Mouse (Mus musculus) myocyte (in vitro differentiated cells): ENCODE results near the gene Actl6a. TPM values are rescaled to one million over a fixed set of nuclear protein-coding genes. Genes with fewer than 3 reads are reported as not detected.

Source experiments
- H3K27me3 ChIP-seq: one replicate; pipeline ENCODE4 v1.6.1; 2011; ENCODE audit not compliant: control insufficient read depth, insufficient read depth, insufficient read length
- H3K36me3 ChIP-seq: one replicate; pipeline ENCODE4 v1.6.1; 2011; ENCODE audit not compliant: control insufficient read depth, insufficient read depth
- H3K4me2 ChIP-seq: one replicate; pipeline ENCODE4 v1.6.1; 2011; ENCODE audit warnings: low read depth, control low read depth
- H3K4me3 ChIP-seq: one replicate; pipeline ENCODE4 v1.5.1; 2011; ENCODE audit warnings: mild to moderate bottlenecking, control low read depth, moderate library complexity
- H3K79me2 ChIP-seq: one replicate; pipeline ENCODE4 v1.6.1; 2011; ENCODE audit not compliant: control insufficient read depth, insufficient read depth
- H3ac ChIP-seq: one replicate; pipeline ENCODE4 v1.6.1; 2011; ENCODE audit not compliant: control insufficient read depth, insufficient read length
- CEBPB ChIP-seq: IDR thresholded peaks from 2 replicates; pipeline ENCODE4 v1.6.1; 2011; ENCODE audit warnings: mild to moderate bottlenecking, moderate library complexity; ENCODE audit not compliant: poor library complexity, insufficient read depth, severe bottlenecking
- E2F4 ChIP-seq: IDR thresholded peaks from one replicate; pipeline ENCODE4 v1.6.1; 2011; ENCODE audit warnings: mild to moderate bottlenecking, control low read depth, moderate library complexity; ENCODE audit not compliant: insufficient read depth
- MAX ChIP-seq: IDR thresholded peaks from one replicate; pipeline ENCODE4 v1.6.1; 2011; ENCODE audit warnings: low read depth, mild to moderate bottlenecking, control low read depth
- MYOD1 ChIP-seq, 3 experiments: IDR thresholded peaks; one replicate each; pipeline ENCODE4 v1.6.1; 2011; ENCODE audit warnings: control low read depth in 2 of 3, low read depth in 2 of 3, mild to moderate bottlenecking in 2 of 3, moderate library complexity in 1 of 3; ENCODE audit not compliant: insufficient read length in 2 of 3, control insufficient read depth in 1 of 3
- MYOG ChIP-seq, 3 experiments: IDR thresholded peaks; one replicate each; pipeline ENCODE4 v1.6.1; 2011; ENCODE audit warnings: control low read depth in 2 of 3, low read depth in 2 of 3, mild to moderate bottlenecking in 2 of 3; ENCODE audit not compliant: insufficient read length in 2 of 3, control insufficient read depth in 1 of 3, insufficient read depth in 1 of 3
- POLR2A ChIP-seq: IDR thresholded peaks from one replicate; pipeline ENCODE4 v1.6.1; 2011; ENCODE audit warnings: low read depth, mild to moderate bottlenecking, control low read depth, moderate library complexity; ENCODE audit not compliant: insufficient read length
- POLR2AphosphoS2 ChIP-seq: IDR thresholded peaks from one replicate; pipeline ENCODE4 v1.6.1; 2011; ENCODE audit warnings: low read depth, control low read depth; ENCODE audit not compliant: insufficient read length
- REST ChIP-seq: IDR thresholded peaks from one replicate; pipeline ENCODE4 v1.6.1; 2011; ENCODE audit warnings: mild to moderate bottlenecking, control low read depth, moderate library complexity; ENCODE audit not compliant: insufficient read depth, insufficient read length
- SRF ChIP-seq: IDR thresholded peaks from one replicate; pipeline ENCODE4 v1.6.1; 2011; ENCODE audit warnings: low read depth; ENCODE audit not compliant: control insufficient read depth, insufficient read length
- TCF12 ChIP-seq: IDR thresholded peaks from one replicate; pipeline ENCODE4 v1.6.1; 2011; ENCODE audit warnings: mild to moderate bottlenecking, control low read depth; ENCODE audit not compliant: poor library complexity, insufficient read depth, severe bottlenecking
- TCF3 ChIP-seq: IDR thresholded peaks from one replicate; pipeline ENCODE4 v1.6.1; 2011; ENCODE audit warnings: low read depth, control low read depth; ENCODE audit not compliant: insufficient read length
- USF1 ChIP-seq: IDR thresholded peaks from one replicate; pipeline ENCODE4 v1.6.1; 2011; ENCODE audit warnings: low read depth, mild to moderate bottlenecking, control low read depth, moderate library complexity
- polyA plus RNA-seq: library from polyadenylated mRNA; unstranded; fragments of >200 nt; fragmentation: generic; extraction: Trizol; gene quantifications from one replicate; pipeline ENCODE4 v1.2.1, GENCODE M21; 2012; ENCODE audit warnings: missing spikeins

Actl6a gene
- polyA plus RNA-seq, 1 experiment, result 47.0 TPM

GRCm38 (mm10) chr3:32749820-32750579 lies 43.9 kb downstream of the Actl6a start:
- Histone ChIP-seq H3K36me3 (peaks cover 42% of the 10 kb centered on the region), H3K4me3 (no peak overlapping the region), H3ac (no peak overlapping the region), H3K4me2 (no peak overlapping the region), H3K27me3 (no peaks in the 10 kb centered on the region), H3K79me2 (peaks cover 3% of the 10 kb centered on the region)
- TF ChIP-seq POLR2AphosphoS2 (no peak), E2F4 (no peak), MYOG (IDR thresholded peaks at IDR 0.05; ENCODE audit: control insufficient read depth in 1 of 3, insufficient read depth in 1 of 3, insufficient read length in 2 of 3, low read depth in 2 of 3) (no peak), TCF12 (no peak), SRF (no peak), MAX (no peak), USF1 (no peak), REST (no peak), TCF3 (no peak), POLR2A (no peak), MYOD1 (IDR thresholded peaks at IDR 0.05; ENCODE audit: control insufficient read depth in 1 of 3, insufficient read length in 2 of 3, low read depth in 2 of 3) (no peak), CEBPB (no peak)

GRCm38 (mm10) chr3:32754384-32754915 lies 48.4 kb downstream of the Actl6a start:
- TF ChIP-seq MYOG (IDR thresholded peaks at IDR 0.05; ENCODE audit: control insufficient read depth in 1 of 3, insufficient read depth in 1 of 3, insufficient read length in 2 of 3, low read depth in 2 of 3) (no peak), SRF (no peak), USF1 (no peak), TCF3 (no peak), E2F4 (no peak), REST (no peak), POLR2A (no peak), TCF12 (no peak), MAX (no peak), POLR2AphosphoS2 (no peak), MYOD1 (IDR thresholded peaks at IDR 0.05; ENCODE audit: control insufficient read depth in 1 of 3, insufficient read length in 2 of 3, low read depth in 2 of 3) (no peak), CEBPB (no peak)
- no peak overlapping the region for H3K4me3 ChIP-seq
- no peak overlapping the region for H3ac ChIP-seq
- no peaks in the 10 kb centered on the region for H3K27me3 ChIP-seq
- no peak overlapping the region for H3K4me2 ChIP-seq
- H3K79me2 ChIP-seq, result no peaks in the 10 kb centered on the region
- H3K36me3 ChIP-seq, result peaks cover 21% of the 10 kb centered on the region

- Histone ChIP-seq H3K79me2 (no peaks in the 10 kb centered on the region), H3ac (no peak overlapping the region), H3K36me3 (no peaks in the 10 kb centered on the region), H3K4me3 (no peak overlapping the region), H3K4me2 (no peak overlapping the region), H3K27me3 (no peaks in the 10 kb centered on the region)
- TF ChIP-seq E2F4 (no peak), SRF (no peak), MAX (no peak), POLR2A (no peak), CEBPB (no peak), TCF3 (no peak), TCF12 (no peak), POLR2AphosphoS2 (no peak), REST (no peak), MYOD1 (IDR thresholded peaks at IDR 0.05; ENCODE audit: control insufficient read depth in 1 of 3, insufficient read length in 2 of 3, low read depth in 2 of 3) (no peak), MYOG (IDR thresholded peaks at IDR 0.05; ENCODE audit: control insufficient read depth in 1 of 3, insufficient read depth in 1 of 3, insufficient read length in 2 of 3, low read depth in 2 of 3) (no peak), USF1 (no peak)
Observed at GRCm38 (mm10) chr3:32759212-32759611, 53.1 kb downstream of the Actl6a start.

- H3K27me3 ChIP-seq, result no peaks in the 10 kb centered on the region
Observed at GRCm38 (mm10) chr3:32762962-32763361, 56.9 kb downstream of the Actl6a start.

GRCm38 (mm10) chr3:32763902-32764301 lies 57.8 kb downstream of the Actl6a start:
- H3K36me3 ChIP-seq, result no peaks in the 10 kb centered on the region
- no peak overlapping the region for H3K4me3 ChIP-seq
- H3ac ChIP-seq, result no peak overlapping the region
- TF ChIP-seq REST (no peak), TCF3 (no peak), SRF (no peak), MYOD1 (IDR thresholded peaks at IDR 0.05; ENCODE audit: control insufficient read depth in 1 of 3, insufficient read length in 2 of 3, low read depth in 2 of 3) (no peak), TCF12 (no peak), MYOG (IDR thresholded peaks at IDR 0.05; ENCODE audit: control insufficient read depth in 1 of 3, insufficient read depth in 1 of 3, insufficient read length in 2 of 3, low read depth in 2 of 3) (no peak), USF1 (no peak), MAX (no peak)
- H3K79me2 ChIP-seq, result no peaks in the 10 kb centered on the region
- no peak overlapping the region for H3K4me2 ChIP-seq
- no peaks in the 10 kb centered on the region for H3K27me3 ChIP-seq

More at GRCm38 (mm10) chr3:32762962-32763361, 56.9 kb downstream of the Actl6a start:
- H3K36me3 ChIP-seq, result no peaks in the 10 kb centered on the region
- no peak for TF ChIP-seq TCF3
- no peak for TF ChIP-seq MYOG (IDR thresholded peaks at IDR 0.05; ENCODE audit: control insufficient read depth in 1 of 3, insufficient read depth in 1 of 3, insufficient read length in 2 of 3, low read depth in 2 of 3)
- no peak for TF ChIP-seq USF1
- no peak for TF ChIP-seq MAX
- no peak for TF ChIP-seq TCF12
- no peaks in the 10 kb centered on the region for H3K79me2 ChIP-seq
- no peak overlapping the region for H3ac ChIP-seq
- no peak overlapping the region for H3K4me3 ChIP-seq
- no peak overlapping the region for H3K4me2 ChIP-seq
